Comparison of ENCODE assay signal across 8 mouse cellular contexts in the genomic region with DNA sequence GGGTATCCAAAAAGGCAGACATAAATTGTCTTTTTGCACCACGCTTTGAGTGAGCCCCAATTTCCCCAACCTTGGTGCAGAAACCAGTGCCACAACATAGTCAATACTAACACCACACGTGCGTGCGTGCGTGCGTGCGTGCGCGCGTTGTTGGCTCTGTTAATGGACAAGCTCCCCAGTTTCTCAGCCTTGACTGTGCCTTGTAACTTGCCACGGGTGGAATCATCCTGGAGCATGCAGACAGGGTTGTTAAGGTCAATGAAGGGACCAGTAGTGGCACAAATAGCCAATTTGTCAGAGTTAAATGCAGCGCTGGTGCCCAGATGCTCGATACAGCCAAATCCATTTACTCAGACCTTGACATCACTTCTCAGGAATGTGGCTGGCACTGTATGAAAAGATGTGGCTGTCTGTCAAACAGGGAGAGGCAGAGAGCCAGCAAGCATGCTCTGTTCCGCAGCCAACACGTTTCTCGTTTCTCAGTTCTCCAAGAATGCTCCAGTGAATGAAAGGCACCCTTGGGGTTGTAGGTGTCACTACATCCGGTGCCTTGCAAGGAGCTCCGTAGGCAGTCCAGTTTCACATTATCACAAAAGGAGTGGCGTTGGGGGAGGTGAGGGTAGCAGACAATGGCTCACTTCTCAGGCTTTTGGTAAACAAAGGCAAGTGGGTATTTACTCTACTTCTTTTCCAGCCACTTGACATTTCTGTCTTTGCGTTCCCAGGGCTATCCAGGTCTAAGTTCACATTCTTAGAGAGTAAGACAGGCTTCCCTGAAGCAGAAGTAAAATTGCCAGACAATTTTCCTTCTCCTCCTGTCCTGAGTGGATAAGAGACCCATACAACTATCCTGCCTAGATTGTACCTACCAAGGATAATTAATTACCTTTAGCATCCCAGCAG. TPM values are rescaled to one million over a fixed set of nuclear protein-coding genes. Genes with fewer than 3 reads are reported as not detected.
DNase-seq lines count a peak whose midpoint lies in the region; ATAC-seq lines count a peak whose summit lies in the region.

No protein-coding gene starts in this region.

- H3K9me3 ChIP-seq in liver, embryonic 11.5 days (ENCODE audit: control insufficient read depth, low read length), result no peaks in the 10 kb centered on the region

- 49% methylated on average over 20 of the region's 20 CpGs for WGBS in liver, embryonic 11.5 days

- intact Hi-C loops in heart, postnatal 25 days (cut with DNase I), result loop anchor here (10.0 kb wide), 1 partner anchor 346 kb away; no protein-coding TSS in a partner anchor

- no peaks in the 10 kb centered on the region for H3K36me3 ChIP-seq in liver, embryonic 11.5 days (ENCODE audit: control insufficient read depth, insufficient read depth, low read length)

- H3K27ac ChIP-seq in liver, embryonic 11.5 days (ENCODE audit: low read depth, low read length), result no peak overlapping the region

- no peak overlapping the region for H3K4me2 ChIP-seq in liver, embryonic 11.5 days

- no peaks in the 10 kb centered on the region for H3K27me3 ChIP-seq in liver, embryonic 11.5 days (replicated peaks; ENCODE audit: control insufficient read depth, insufficient read depth, low read length)

- H3K9ac ChIP-seq in liver, embryonic 11.5 days (ENCODE audit: low read depth, low read length), result no peak overlapping the region

- H3K4me3 ChIP-seq in liver, embryonic 11.5 days (ENCODE audit: low read depth, low read length), result no peak overlapping the region

- H3K4me1 ChIP-seq in liver, embryonic 11.5 days (replicated peaks; ENCODE audit: control insufficient read depth, insufficient read depth, low read length), result no peaks in the 10 kb centered on the region

- no peak for ATAC-seq in liver, embryonic 11.5 days (replicated peaks; ENCODE audit: low FRiP score)

- peak; percentile 82 for DNase-seq in heart, adult 11 months
- no peak for DNase-seq in heart, postnatal 25 days (ENCODE audit: low spot score)
- peak; percentile 64 for DNase-seq in adrenal gland, postnatal 14 days
- DNase-seq in heart, adult 18-20 months, result peak; percentile 41
- peak; percentile 23 to 42 for DNase-seq in kidney, adult 8-10 months
- peak; percentile 66 for DNase-seq in lung, postnatal 36 days
- no peak for DNase-seq in liver, embryonic 11.5 days (ENCODE audit: low spot score)
- no peak for DNase-seq in testis, postnatal 14 days (ENCODE audit: low spot score)

RNA-seq across cellular contexts. Expression of gene Usp27x, which starts 53.2 kb away (rescaled TPM):
- under 1 TPM; 0.56 to 0.83 TPM for total RNA-seq in heart, postnatal 25 days (2021)
- total RNA-seq in adrenal gland, postnatal 14 days (2021), result 17.5 and 18.8 TPM in 2 replicates
- under 1 TPM; 0.23 to 0.57 TPM for total RNA-seq in heart, adult 18-20 months (2021)
- 0.21 and 0.26 TPM in 2 replicates for polyA plus RNA-seq in liver, embryonic 11.5 days (2014; fragmentation: Nextera tagmentation; extraction: Ambion mirVana)

Comparison
In these comparisons a context has a peak if more than half of its experiments do, and no peak if none do; other contexts are left out.
1. DNase-seq: peak in heart, adult 11 months (single experiment), adrenal gland, postnatal 14 days (single experiment), heart, adult 18-20 months (2 of 2), kidney, adult 8-10 months (2 of 2) and lung, postnatal 36 days (single experiment); none in heart, postnatal 25 days (single experiment), liver, embryonic 11.5 days (single experiment) and testis, postnatal 14 days (single experiment).
2. RNA of gene Usp27x, which starts 53.2 kb away (total RNA-seq): 17.5 to 18.8 TPM in adrenal gland, postnatal 14 days; 0.56 to 0.83 TPM in heart, postnatal 25 days and 0.23 to 0.57 TPM in heart, adult 18-20 months; every median in the first group is over 10 times any median in the second.